Comparison of ENCODE assay signal across 8 mouse cellular contexts in the genomic region with DNA sequence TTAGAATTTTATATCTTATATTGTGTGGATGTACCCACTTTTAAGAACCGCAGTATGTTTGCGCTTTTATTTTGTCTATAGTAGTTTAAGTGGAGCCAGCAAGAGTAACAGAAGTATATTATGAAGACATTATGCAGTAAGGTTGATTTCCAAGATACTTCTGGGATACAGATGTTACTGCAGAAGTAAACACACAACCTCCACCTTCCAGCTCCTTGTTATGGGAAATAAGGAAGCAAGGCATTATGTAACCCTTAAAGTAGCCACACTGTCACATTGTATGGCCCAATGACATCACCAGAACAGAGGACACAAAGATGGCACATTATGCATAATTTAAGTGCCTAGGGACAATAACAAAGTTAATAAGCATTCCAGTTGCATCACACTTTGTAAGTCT. TPM values are rescaled to one million over a fixed set of nuclear protein-coding genes. Genes with fewer than 3 reads are reported as not detected.
A peak's percentile ranks its signal among the peaks of the same experiment; 100 is the strongest.
DNase-seq lines count a peak whose midpoint lies in the region; ATAC-seq and TF ChIP-seq lines count a peak whose summit lies in the region.

No protein-coding gene starts in this region.

- intact Hi-C loops in gastrocnemius, adult 2 months (cut with DNase I): no loop called here
- intact Hi-C loops in gastrocnemius, postnatal 36 days (cut with DNase I): no loop called here

- peak overlapping the region; percentile 95 for H3K27ac ChIP-seq in gastrocnemius, adult 2 months
- no peak overlapping the region for H3K27ac ChIP-seq in midbrain, embryonic 12.5 days (replicated peaks)
- H3K27ac ChIP-seq in midbrain, embryonic 16.5 days (ENCODE audit: low read length): no peak overlapping the region
- no peak overlapping the region for H3K27ac ChIP-seq in liver, embryonic 13.5 days
- peak overlapping the region; percentile 90; the same call in 1 of the 2 replicates for H3K27ac ChIP-seq in stomach, embryonic 16.5 days (ENCODE audit: low read length)

- no peaks in the 10 kb centered on the region for H3K9me3 ChIP-seq in midbrain, embryonic 12.5 days
- H3K9me3 ChIP-seq in midbrain, embryonic 16.5 days (replicated peaks; ENCODE audit: control insufficient read depth, low read length, poor library complexity, severe bottlenecking): no peaks in the 10 kb centered on the region
- H3K9me3 ChIP-seq in liver, embryonic 13.5 days (replicated peaks): no peaks in the 10 kb centered on the region
- H3K9me3 ChIP-seq in stomach, embryonic 16.5 days (replicated peaks; ENCODE audit: control insufficient read depth, low read length): no peaks in the 10 kb centered on the region

- no peak for ATAC-seq in midbrain, embryonic 12.5 days (ENCODE audit: low FRiP score, low read depth)
- ATAC-seq in midbrain, embryonic 16.5 days: no peak
- no peak for ATAC-seq in liver, embryonic 13.5 days (ENCODE audit: low read depth)
- no peak for ATAC-seq in stomach, embryonic 16.5 days (ENCODE audit: insufficient read depth, low FRiP score)

- no peaks in the 10 kb centered on the region for H3K36me3 ChIP-seq in midbrain, embryonic 12.5 days
- H3K36me3 ChIP-seq in midbrain, embryonic 16.5 days (ENCODE audit: control insufficient read depth, insufficient read depth, low read length): no peaks in the 10 kb centered on the region
- H3K36me3 ChIP-seq in liver, embryonic 13.5 days: no peaks in the 10 kb centered on the region
- H3K36me3 ChIP-seq in stomach, embryonic 16.5 days (ENCODE audit: control insufficient read depth, insufficient read depth, low read length): no peaks in the 10 kb centered on the region

- H3K4me3 ChIP-seq in gastrocnemius, adult 2 months: peak overlapping the region; percentile 95
- H3K4me3 ChIP-seq in midbrain, embryonic 12.5 days: no peak overlapping the region
- H3K4me3 ChIP-seq in midbrain, embryonic 16.5 days (ENCODE audit: low read depth, low read length): no peak overlapping the region
- 0 out of 2 replicates have a peak overlapping the region, but pooled peaks have one; percentile 65 for H3K4me3 ChIP-seq in liver, embryonic 13.5 days (replicated peaks)
- H3K4me3 ChIP-seq in stomach, embryonic 16.5 days (replicated peaks; ENCODE audit: low read length): peak overlapping the region; percentile 80

- no peaks in the 10 kb centered on the region for H3K27me3 ChIP-seq in midbrain, embryonic 12.5 days
- H3K27me3 ChIP-seq in midbrain, embryonic 16.5 days (ENCODE audit: control insufficient read depth, insufficient read depth, low read depth, low read length): no peaks in the 10 kb centered on the region
- no peaks in the 10 kb centered on the region for H3K27me3 ChIP-seq in liver, embryonic 13.5 days
- H3K27me3 ChIP-seq in stomach, embryonic 16.5 days (ENCODE audit: control insufficient read depth, insufficient read depth, low read length): no peaks in the 10 kb centered on the region

- no peak overlapping the region for H3K9ac ChIP-seq in midbrain, embryonic 12.5 days (replicated peaks)
- H3K9ac ChIP-seq in midbrain, embryonic 16.5 days (ENCODE audit: low read depth, low read length): no peak overlapping the region
- no peak overlapping the region for H3K9ac ChIP-seq in liver, embryonic 13.5 days
- H3K9ac ChIP-seq in stomach, embryonic 16.5 days (ENCODE audit: low read length): no peak overlapping the region; the same call in 1 of the 2 replicates

- TF ChIP-seq CTCF in gastrocnemius, adult 2 months (IDR thresholded peaks at IDR 0.05): no peak

- no peak for DNase-seq in gastrocnemius, adult 2 months
- no peak for DNase-seq in gastrocnemius, postnatal 36 days
- no peak for DNase-seq in liver, embryonic 13.5 days
- no peak for DNase-seq in frontal cortex, adult 2 months (ENCODE audit: extremely low spot score in 1 of 2, low spot score in 1 of 2)
- DNase-seq in left cerebral cortex, adult 11 months (ENCODE audit: low spot score): no peak

- peak overlapping the region; percentile 96 for H3K4me2 ChIP-seq in midbrain, embryonic 12.5 days (replicated peaks)
- H3K4me2 ChIP-seq in midbrain, embryonic 16.5 days (ENCODE audit: low read length): no peak overlapping the region
- H3K4me2 ChIP-seq in liver, embryonic 13.5 days: no peak overlapping the region
- peak overlapping the region; percentile 78 for H3K4me2 ChIP-seq in stomach, embryonic 16.5 days (ENCODE audit: low read depth, low read length)

- H3K4me1 ChIP-seq in midbrain, embryonic 12.5 days: peaks cover 3% of the 10 kb centered on the region
- peaks cover 3% of the 10 kb centered on the region; the same call in 1 of the 2 replicates for H3K4me1 ChIP-seq in midbrain, embryonic 16.5 days (ENCODE audit: control insufficient read depth, insufficient read depth, low read length)
- H3K4me1 ChIP-seq in liver, embryonic 13.5 days (replicated peaks): peaks cover 8% of the 10 kb centered on the region; the same call in 1 of the 2 replicates
- 0 out of 2 replicates have a peak, but pooled peaks cover 5% of the 10 kb centered on the region for H3K4me1 ChIP-seq in stomach, embryonic 16.5 days (ENCODE audit: control insufficient read depth, insufficient read depth, low read length)

- 95% methylated on average over 2 of the region's 2 CpGs for WGBS in midbrain, embryonic 12.5 days
- 93% methylated on average over 2 of the region's 2 CpGs for WGBS in midbrain, embryonic 16.5 days
- 73% methylated on average over 2 of the region's 2 CpGs for WGBS in liver, embryonic 13.5 days (ENCODE audit: insufficient replicate concordance)
- WGBS in stomach, embryonic 16.5 days: 92% methylated on average over 2 of the region's 2 CpGs

RNA-seq across cellular contexts. Expression of gene Plscr4, which starts 1.2 kb away (rescaled TPM):
- total RNA-seq in gastrocnemius, adult 2 months (2021): 1 to 10 TPM; 2.7 to 3.3 TPM
- 1 to 10 TPM; 3.0 to 3.1 TPM for total RNA-seq in gastrocnemius, postnatal 36 days (2021)
- 1.0 and 1.3 TPM in 2 replicates for polyA plus RNA-seq in midbrain, embryonic 12.5 days (2016; fragmentation: Nextera tagmentation; extraction: Ambion mirVana)
- polyA plus RNA-seq in midbrain, embryonic 16.5 days (2015; fragmentation: Nextera tagmentation; extraction: Ambion mirVana): 1.5 and 1.6 TPM in 2 replicates
- 0.44 and 0.61 TPM in 2 replicates for polyA plus RNA-seq in liver, embryonic 13.5 days (2015; fragmentation: Nextera tagmentation; extraction: Ambion mirVana)
- polyA plus RNA-seq in stomach, embryonic 16.5 days (2015; fragmentation: Nextera tagmentation; extraction: Ambion mirVana): 13.4 and 15.6 TPM in 2 replicates
- polyA plus RNA-seq in frontal cortex, adult 2 months (2012; rRNA removed): 4.9 and 5.6 TPM in 2 replicates

Comparison
In these comparisons a context has a peak if more than half of its experiments do, and no peak if none do; other contexts are left out.
1. H3K4me2 ChIP-seq: peak in midbrain, embryonic 12.5 days (single experiment) and stomach, embryonic 16.5 days (single experiment); none in midbrain, embryonic 16.5 days (single experiment) and liver, embryonic 13.5 days (single experiment).
2. H3K27ac ChIP-seq: peak in gastrocnemius, adult 2 months (single experiment) and stomach, embryonic 16.5 days (single experiment); none in midbrain, embryonic 12.5 days (single experiment), midbrain, embryonic 16.5 days (single experiment) and liver, embryonic 13.5 days (single experiment).
3. H3K4me3 ChIP-seq: peak in gastrocnemius, adult 2 months (single experiment), liver, embryonic 13.5 days (single experiment) and stomach, embryonic 16.5 days (single experiment); none in midbrain, embryonic 12.5 days (single experiment) and midbrain, embryonic 16.5 days (single experiment).